Mouse (Mus musculus): Measurements from ENCODE around the gene Cyp2c29.
"Not testable (repeated sequence)": the region's sequence is repeated elsewhere in the genome, so short reads cannot be mapped to it uniquely, and the experiment has no call there.

Cyp2c29 gene

GRCm38 (mm10) chr19:39269105-39269504 is at the start of gene Cyp2c29:
TSS of gene Cyp2c29 (plus strand) at chr19:39269405.
- DNase-seq (ENCODE audit: low spot score), result not testable (repeated sequence)

- not testable (repeated sequence) for DNase-seq (ENCODE audit: low spot score)
Measured at GRCm38 (mm10) chr19:39267036-39267435, 2.2 kb upstream of the Cyp2c29 start.

GRCm38 (mm10) chr19:39282801-39283200 is 13.6 kb downstream of the Cyp2c29 start:
- no peak for DNase-seq (ENCODE audit: low spot score)

DNA sequence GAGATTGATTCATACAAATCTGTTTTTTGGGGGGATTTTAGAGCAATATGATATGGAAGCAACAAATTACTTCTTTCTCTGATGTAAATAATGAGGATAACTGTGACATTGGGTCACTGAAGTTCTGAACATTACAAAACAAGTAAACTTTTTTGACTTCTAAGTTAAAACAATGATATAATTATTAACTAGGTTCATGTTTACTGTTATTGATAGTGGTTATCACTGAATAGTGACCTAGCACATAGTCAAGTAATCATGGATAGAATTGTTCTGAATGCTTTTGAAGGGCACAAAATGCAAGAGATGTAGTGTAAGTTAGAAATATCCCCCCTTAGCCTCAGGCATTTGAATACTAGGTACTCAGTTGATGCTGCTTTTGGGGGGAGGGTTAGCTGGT is 16.4 kb downstream of the Cyp2c29 start:
- no peak for DNase-seq (ENCODE audit: low spot score)

DNA sequence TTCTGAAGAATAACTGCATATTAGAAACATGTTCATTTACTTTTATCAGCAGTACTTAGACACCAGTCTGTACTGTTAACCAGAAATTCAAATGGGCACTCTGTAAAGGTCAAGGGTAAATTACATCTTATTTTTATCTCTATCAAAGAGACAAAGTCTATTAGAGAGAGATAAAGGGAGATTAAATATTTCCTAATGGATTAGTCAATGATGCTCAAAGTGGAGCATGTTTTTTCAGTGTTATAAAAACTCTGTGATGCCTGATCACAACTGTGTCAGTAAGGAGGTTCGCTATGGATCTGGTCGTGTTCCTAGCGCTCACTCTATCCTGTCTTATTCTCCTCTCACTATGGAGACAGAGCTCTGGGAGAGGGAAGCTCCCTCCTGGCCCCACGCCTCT is 17.6 kb downstream of the Cyp2c29 start:
- DNase-seq (ENCODE audit: low spot score), result no peak

GRCm38 (mm10) chr19:39288978-39289377 is 19.8 kb downstream of the Cyp2c29 start:
- no peak for DNase-seq (ENCODE audit: low spot score)

All from embryo, embryonic 10 days (tissue).